Mouse (Mus musculus) left cerebral cortex, postnatal 14 days (tissue): ENCODE results near the gene Krtap1-3. TPM values are rescaled to one million over a fixed set of nuclear protein-coding genes. Genes with fewer than 3 reads are reported as not detected.
"Not testable (repeated sequence)": the region's sequence is repeated elsewhere in the genome, so short reads cannot be mapped to it uniquely, and the experiment has no call there.

Source experiments
- DNase-seq, 2 experiments: peaks; one replicate each; pipeline ENCODE4 v3.0.0; 2021 to 2022; ENCODE audit warnings: low spot score in 2 of 2, mixed read lengths in 1 of 2
- intact Hi-C: fragments of 180-260 bp; cut with DNase I; formaldehyde crosslinking; loops from one replicate; pipeline ENCODE4 v1.15.1; 2025
- long read RNA-seq, 2 experiments: library from polyadenylated mRNA; stranded (forward); transcript quantifications; one replicate each; pipeline ENCODE4 v2.0.0; 2021
- total RNA-seq, 2 experiments: library from RNA; stranded (reverse); gene quantifications; 2 replicates each; pipeline ENCODE4 v1.2.3; 2021

Krtap1-3 gene
- not detected for total RNA-seq
- long read RNA-seq, experiment 1: 0 reads
- long read RNA-seq, experiment 2: 0 reads

GRCm38 (mm10) chr11:99590981-99591380 is at the start of gene Krtap1-3:
Gene Krtap1-3 (minus strand): TSS chr11:99591339.
- no peak for DNase-seq
- intact Hi-C loops: no loop called here

GRCm38 (mm10) chr11:99640926-99641325 is 49.8 kb upstream of the Krtap1-3 start:
- intact Hi-C loops: no loop called here
- no peak for DNase-seq

GRCm38 (mm10) chr11:99637086-99637485 is 45.9 kb upstream of the Krtap1-3 start:
- DNase-seq: peak; percentile 38 to 69
- intact Hi-C loops: no loop called here

GRCm38 (mm10) chr11:99634653-99635134 is 43.6 kb upstream of the Krtap1-3 start, which contains the start of gene Krtap4-2:
Gene Krtap4-2 (minus strand): TSS chr11:99635084.
- no peak for DNase-seq

GRCm38 (mm10) chr11:99633293-99633692 is 42.2 kb upstream of the Krtap1-3 start:
- intact Hi-C loops: no loop called here
- peak; percentile 24 to 53 for DNase-seq

More at GRCm38 (mm10) chr11:99634653-99635134, 43.6 kb upstream of the Krtap1-3 start, which contains the start of gene Krtap4-2:
- intact Hi-C loops: no loop called here

- intact Hi-C loops: no loop called here
These were observed 39.8 kb upstream of the Krtap1-3 start for GRCm38 (mm10) chr11:99630890-99631289.

GRCm38 (mm10) chr11:99628138-99628537 is 37.0 kb upstream of the Krtap1-3 start, which contains the start of gene Krtap4-1:
Gene Krtap4-1 (minus strand): TSS chr11:99628238.
- intact Hi-C loops: no loop called here
- no peak for DNase-seq

More at GRCm38 (mm10) chr11:99630890-99631289, 39.8 kb upstream of the Krtap1-3 start:
- DNase-seq: no peak

GRCm38 (mm10) chr11:99620335-99620734 is 29.2 kb upstream of the Krtap1-3 start, which contains the start of gene Gm11562:
Gene Gm11562 (minus strand): TSS chr11:99620435.
- intact Hi-C loops: no loop called here
- DNase-seq: no peak

- intact Hi-C loops: no loop called here
- DNase-seq: no peak
These were observed 23.7 kb upstream of the Krtap1-3 start, which contains the start of gene Krtap2-4 for GRCm38 (mm10) chr11:99614796-99615363. Gene Krtap2-4 (minus strand): TSS chr11:99614846.

GRCm38 (mm10) chr11:99610089-99610488 is 18.9 kb upstream of the Krtap1-3 start, which contains the start of gene Gm11937:
Gene Gm11937 (minus strand): TSS chr11:99610189.
- DNase-seq, intact Hi-C loops: not testable (repeated sequence)

GRCm38 (mm10) chr11:99609126-99609525 is 18.0 kb upstream of the Krtap1-3 start:
- peak; percentile 43 to 45 for DNase-seq
- intact Hi-C loops: no loop called here

- DNase-seq, intact Hi-C loops: not testable (repeated sequence)
These were observed 12.1 kb upstream of the Krtap1-3 start, which contains the start of gene Gm11938 for GRCm38 (mm10) chr11:99603208-99603607. Gene Gm11938 (minus strand): TSS chr11:99603308.

GRCm38 (mm10) chr11:99597742-99598141 is 6.6 kb upstream of the Krtap1-3 start, which contains the start of gene Krtap9-3:
Gene Krtap9-3 (minus strand): TSS chr11:99598105.
- DNase-seq, intact Hi-C loops: not testable (repeated sequence)

- DNase-seq: peak; percentile 9 to 38
These were observed 6.0 kb downstream of the Krtap1-3 start for GRCm38 (mm10) chr11:99585096-99585495.

GRCm38 (mm10) chr11:99583245-99583704 is 7.9 kb downstream of the Krtap1-3 start, which contains the start of gene Krtap1-4:
Gene Krtap1-4 (minus strand): TSS chr11:99583654.
- intact Hi-C loops: loop anchor here (5.0 kb wide), 1 partner anchor 584 kb away; no protein-coding TSS in a partner anchor
- no peak for DNase-seq

More at GRCm38 (mm10) chr11:99585096-99585495, 6.0 kb downstream of the Krtap1-3 start:
- intact Hi-C loops: no loop called here

- intact Hi-C loops: loop anchor here (5.0 kb wide), 1 partner anchor 586 kb away; no protein-coding TSS in a partner anchor
- no peak for DNase-seq
These were observed 9.6 kb downstream of the Krtap1-3 start for GRCm38 (mm10) chr11:99581564-99581963.

- DNase-seq: no peak
- intact Hi-C loops: loop anchor here (5.0 kb wide), 1 partner anchor 586 kb away; no protein-coding TSS in a partner anchor
These were observed 10.1 kb downstream of the Krtap1-3 start for GRCm38 (mm10) chr11:99581051-99581450.

GRCm38 (mm10) chr11:99580636-99581035 is 10.5 kb downstream of the Krtap1-3 start, which contains the start of gene Krtap1-5:
Gene Krtap1-5 (minus strand): TSS chr11:99581016.
- intact Hi-C loops: loop anchor here (5.0 kb wide), 1 partner anchor 587 kb away; no protein-coding TSS in a partner anchor
- DNase-seq: no peak

- DNase-seq: peak; percentile 39 to 75
These were observed 17.0 kb downstream of the Krtap1-3 start for GRCm38 (mm10) chr11:99574106-99574505.

GRCm38 (mm10) chr11:99573164-99573563 is 18.0 kb downstream of the Krtap1-3 start:
- DNase-seq: peak in 1 of 2 experiments; percentile 13
- intact Hi-C loops: loop anchor here (5.0 kb wide), 1 partner anchor 106 kb away; no protein-coding TSS in a partner anchor

More at GRCm38 (mm10) chr11:99574106-99574505, 17.0 kb downstream of the Krtap1-3 start:
- intact Hi-C loops: loop anchor here (5.0 kb wide), 1 partner anchor 107 kb away; no protein-coding TSS in a partner anchor
